Mouse (Mus musculus) thymus, adult 18-20 months (tissue): ENCODE measurements around the gene Fermt1.

ENCODE experiments used
- DNase-seq, 2 experiments: peaks; one replicate each; pipeline ENCODE4 v3.0.0; 2022; ENCODE audit warnings: mixed read lengths in 2 of 2

Gene Fermt1

DNA sequence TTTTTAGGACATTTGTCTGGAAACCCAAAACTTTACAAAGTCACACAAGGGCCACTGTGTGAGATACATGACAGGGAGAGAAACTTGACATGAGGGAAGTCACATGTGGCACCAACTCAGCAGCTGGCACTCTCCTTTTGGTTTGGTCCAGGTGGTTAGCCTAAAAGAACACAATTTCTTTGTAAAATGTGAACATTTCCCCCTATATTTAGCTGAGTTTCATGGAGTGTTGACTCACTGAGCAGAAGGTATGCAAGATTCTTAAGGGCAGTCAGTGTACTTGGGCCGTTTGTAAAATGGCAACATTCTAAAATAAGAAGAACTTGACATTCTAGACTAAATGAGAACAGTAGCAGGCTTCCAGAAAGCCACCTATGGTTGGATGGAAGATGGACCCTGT lies 30.9 kb downstream of the Fermt1 start:
- DNase-seq: no peak

DNA sequence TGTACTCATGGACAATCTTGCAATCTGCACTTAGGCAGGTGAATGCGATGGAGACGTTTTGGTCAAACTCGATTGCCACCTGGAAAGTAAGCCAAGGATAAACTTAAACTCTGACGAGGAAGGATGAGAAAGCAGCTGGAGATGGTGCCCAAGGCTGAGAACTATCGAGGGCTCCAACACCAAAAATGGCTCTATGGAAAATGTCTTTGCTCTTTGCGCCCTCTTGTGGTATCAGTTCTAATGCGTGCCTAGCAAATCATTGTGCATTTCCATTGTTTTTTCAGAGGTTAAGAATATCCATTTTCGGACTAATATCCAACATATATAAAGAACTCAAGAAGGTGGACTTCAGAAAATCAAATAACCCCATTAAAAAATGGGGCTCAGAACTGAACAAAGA lies 38.9 kb downstream of the Fermt1 start:
- no peak for DNase-seq

DNA sequence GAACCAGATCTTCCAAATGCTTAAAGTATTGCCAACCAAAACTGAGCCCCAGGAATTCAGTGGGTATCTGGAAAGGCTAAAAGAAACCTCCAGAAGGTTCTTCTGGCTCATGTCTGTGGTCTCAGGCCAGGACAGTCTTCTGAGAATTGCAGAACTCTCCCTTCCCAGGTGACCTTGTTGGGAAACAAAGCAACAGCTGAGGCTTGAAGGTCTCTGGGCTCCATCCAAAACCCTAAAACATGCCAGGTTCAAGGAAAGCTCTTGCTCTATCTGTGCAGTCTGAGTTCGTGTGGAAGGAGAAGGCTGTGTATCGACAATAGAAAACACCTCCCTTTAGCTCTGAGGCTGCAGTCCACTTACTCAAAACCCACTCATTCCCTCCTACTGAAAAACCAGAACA lies 40.7 kb downstream of the Fermt1 start:
- DNase-seq: no peak

DNA sequence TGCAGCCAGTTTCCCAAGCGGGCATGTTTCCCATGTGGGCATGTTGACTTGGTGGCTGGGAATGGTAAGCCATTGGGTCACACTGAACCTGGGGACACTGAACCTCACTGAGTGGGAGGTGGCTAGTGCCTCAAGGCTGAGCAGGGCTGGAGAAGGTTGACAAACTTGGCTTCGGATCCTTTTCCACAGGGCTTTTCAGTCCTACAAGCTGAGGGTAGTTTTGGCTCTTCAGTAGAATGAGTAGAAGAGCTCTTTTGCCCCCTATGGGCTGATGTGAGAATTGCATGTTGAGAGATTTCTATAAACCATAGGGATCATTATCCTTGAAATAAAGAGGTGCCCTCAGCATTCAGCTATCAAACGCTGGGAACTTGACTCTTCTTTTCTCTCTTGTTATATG lies 42.2 kb downstream of the Fermt1 start:
- no peak for DNase-seq

DNA sequence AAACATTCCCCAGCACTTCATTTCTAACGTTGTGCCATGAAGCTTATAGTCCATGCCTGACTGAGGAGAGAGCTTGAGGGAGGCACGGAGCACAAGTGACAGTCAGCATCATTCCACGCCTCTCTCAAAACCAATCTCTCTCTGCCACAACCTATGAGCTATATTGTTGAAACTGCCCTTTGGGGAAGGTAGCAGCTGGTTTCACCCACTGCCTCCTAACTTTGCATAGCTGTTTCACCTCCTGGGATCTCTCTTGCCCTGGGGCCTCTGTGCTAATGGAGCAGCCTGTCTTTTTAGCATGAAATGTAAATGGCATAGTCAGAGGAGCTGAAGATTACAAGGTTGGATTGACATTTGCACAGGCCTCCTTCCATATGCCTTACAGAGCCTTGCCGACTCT lies 43.6 kb downstream of the Fermt1 start:
- no peak for DNase-seq

DNA sequence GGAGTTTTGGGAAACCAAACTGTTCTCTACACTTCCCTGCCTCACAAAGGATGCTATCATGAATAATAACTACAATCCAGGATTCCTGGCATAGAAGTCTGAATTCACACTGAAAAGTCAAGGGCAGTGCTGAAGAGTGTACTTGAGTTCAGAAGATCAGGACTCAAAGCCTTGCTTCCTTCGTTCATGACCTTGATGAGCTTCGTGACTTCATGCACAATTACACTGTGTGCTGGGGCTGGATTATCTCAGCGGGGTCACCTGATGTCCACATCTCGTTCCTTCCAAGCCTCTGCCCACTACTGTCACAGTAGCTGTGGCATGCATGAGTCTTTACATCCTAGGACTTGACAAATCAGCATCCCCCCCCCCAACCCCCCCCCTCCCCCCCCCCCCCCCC lies 44.1 kb downstream of the Fermt1 start:
- DNase-seq: no peak

DNA sequence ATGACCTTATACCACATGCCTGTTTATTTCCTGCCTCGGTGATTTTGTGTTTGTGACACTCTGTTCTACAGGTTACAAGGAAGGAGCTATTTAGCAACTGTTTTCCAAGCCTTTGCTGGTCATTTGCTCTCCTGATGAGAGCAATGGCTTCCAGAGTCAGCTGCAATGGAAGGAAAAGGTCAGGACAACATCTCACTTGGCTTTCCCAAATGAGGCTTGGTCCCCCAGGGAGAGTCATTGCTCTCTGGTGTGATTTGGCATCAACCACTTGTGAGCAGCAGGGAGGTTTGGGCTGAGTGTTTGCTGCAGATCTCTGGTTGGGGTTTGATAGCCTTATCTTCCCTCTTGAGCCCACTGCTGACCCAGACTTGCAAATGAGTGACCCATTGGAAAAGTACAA lies 45.1 kb downstream of the Fermt1 start:
- no peak for DNase-seq

DNA sequence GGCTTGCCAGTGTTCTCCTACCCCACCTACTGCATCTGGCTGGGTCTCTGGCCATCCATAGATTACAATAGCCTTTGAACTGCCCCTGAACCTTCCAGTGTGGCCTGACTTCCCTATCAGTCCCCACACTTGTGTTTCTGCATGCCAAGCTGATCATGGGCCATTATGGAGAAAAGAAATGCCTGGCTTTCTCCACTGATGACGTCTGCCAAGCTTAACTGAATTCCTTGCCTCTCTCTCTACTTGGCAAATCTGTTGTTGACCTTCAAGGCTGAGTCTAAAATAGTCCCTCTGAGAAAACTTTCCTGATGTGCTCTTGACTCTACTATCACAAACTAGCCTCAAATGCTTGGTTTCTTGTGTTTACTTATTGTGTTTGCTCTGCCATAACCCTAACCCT lies 47.5 kb downstream of the Fermt1 start:
- DNase-seq: no peak

DNA sequence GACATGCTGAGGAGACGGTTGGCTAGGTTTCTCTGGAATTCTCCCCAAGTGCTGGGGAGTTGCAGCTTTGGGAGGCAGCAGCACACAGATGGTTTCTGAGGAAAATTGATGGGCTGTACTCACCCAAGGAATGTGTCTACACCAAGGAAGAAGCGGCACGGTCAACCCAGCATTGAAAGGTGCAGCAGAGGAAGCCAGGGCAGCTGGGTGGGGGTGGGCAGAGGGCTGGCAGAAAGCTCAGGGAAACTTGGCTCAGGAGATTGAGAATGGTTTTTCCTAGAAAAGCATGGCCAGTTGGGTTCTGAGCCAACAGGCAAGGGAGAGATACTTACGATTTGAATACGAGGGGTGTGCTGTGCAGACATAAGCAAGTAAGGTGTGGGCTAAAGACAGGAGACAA lies 51.9 kb downstream of the Fermt1 start:
- DNase-seq: no peak

DNA sequence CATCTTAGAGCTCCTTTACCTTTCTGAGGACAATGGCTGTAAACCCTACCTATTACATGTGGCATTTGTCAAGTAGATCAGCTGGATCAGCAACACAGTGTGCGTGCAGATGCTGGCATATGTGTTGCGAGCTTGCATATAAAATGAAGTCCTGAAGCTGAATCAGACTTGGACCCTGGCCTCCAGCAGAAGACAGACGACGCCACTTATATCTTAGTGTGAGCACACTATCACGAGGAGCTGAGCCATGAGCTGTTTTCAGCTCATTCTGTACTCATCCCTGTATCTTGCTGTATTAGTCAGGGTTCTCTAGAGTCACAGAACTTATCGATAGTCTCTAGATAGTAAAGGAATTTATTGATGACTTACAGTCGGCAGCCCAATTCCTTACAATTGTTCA lies 60.4 kb downstream of the Fermt1 start:
- DNase-seq: no peak

DNA sequence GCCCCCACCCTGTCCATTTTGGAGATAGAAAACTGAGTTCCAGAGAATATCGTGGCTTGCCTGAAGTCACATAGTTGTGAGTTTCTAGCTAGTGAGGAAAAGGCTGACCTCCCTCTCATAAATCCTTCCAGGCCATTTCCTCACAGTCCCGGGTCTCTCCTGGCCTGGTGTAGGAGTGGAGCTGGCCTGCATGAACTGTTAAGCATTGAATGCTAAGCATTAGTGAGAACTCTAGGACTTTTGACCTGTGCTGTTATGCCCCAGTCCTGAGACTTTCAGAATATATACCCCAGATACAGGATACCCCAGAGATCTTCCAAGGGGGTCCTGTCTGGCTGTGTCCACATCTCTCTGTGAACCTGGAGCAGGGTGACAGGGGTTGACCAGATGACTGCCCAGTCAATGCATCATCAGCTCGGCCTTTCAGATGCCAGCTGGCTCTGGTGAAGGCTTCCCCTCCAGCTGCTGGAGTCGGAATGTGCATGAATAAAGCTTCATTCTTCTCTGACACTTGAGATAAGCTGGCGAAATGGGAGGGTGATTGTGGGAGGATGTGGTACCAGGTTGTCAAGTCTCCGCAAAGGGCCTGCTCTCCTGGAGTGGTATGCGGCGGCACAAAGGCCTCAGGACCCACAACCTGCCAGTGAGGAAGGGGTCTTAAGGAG lies 61.3 kb downstream of the Fermt1 start:
- no peak for DNase-seq

DNA sequence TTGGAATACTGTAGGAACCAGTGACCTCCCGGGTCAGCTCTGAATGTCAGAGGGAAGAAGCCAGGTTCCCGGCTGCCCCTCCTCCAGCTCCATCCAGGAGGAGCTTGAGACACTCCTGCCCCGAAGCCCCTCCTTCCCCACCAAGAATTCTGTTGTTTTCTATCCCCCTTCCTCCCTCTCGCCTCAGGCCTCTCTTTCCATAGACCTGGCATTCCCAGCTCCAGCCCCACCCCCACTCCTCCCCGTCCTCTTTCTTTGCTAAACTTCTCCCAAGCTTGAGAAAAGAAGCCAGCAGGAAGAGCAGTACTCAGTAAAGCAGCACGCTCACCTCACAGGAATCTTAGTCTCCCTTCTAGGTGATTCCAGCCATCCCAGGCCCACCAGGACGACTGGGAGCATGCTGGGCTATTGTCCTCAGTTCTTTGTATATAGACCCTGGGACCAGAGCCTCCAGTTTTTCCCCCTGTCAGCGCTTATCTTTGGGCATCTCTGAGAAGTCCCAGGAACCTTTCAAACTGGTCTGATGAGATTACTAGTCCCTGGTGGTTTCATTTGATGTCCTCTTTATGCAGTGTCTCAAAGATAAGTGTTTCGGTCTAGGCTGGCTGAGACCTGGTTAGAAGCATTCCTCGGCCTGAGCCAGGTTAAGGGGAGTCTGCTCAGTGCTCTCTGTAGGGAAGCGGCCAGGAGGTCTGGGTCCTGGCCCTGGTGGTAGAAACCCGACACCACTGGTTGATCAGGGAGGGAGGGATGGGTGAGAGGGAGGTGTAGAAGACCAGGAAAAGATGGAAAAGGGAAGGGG lies 64.7 kb downstream of the Fermt1 start, which contains the start of gene Lrrn4:
TSS of gene Lrrn4 (minus strand) at position 48 of the 802 bp plus-strand sequence.
- DNase-seq: no peak

DNA sequence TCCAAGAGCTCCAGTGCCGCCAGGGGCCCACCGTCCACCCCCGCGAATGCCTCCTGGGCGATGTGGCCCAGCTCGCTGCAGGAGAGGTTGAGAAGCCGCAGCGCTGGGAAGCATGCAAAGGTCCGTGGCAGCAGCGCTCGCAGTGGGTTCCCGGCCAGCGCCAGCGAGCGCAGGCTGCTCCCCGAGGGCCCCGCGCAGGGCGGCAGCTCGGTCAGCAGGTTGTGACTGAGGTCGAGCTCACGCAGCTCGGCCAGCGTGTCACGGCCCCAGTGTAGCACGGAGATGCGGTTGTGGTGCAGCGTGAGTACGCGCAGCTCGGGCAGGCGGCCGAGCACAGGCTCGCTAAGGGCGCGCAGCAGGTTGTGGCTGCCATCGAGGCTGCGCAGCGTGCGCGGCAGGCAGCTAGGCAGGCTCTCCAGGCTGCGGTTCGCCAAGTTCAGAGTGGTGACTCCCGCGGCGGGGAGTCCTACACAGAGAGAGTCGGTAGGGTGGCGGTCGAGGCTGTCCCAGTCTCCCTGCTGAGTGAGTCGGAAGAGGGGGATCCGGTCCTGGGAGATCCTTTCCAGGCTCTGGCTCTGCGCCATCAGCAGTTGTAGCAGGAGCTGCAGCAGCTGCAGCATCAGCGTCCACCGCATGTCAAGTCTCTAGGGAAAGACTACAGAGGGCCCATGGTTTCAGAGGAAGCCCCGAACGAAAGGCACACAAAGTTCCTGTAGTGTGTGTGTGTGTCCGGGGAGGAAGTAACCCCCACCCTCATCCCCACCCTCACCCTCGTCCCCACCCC lies 66.3 kb downstream of the Fermt1 start:
- no peak for DNase-seq

DNA sequence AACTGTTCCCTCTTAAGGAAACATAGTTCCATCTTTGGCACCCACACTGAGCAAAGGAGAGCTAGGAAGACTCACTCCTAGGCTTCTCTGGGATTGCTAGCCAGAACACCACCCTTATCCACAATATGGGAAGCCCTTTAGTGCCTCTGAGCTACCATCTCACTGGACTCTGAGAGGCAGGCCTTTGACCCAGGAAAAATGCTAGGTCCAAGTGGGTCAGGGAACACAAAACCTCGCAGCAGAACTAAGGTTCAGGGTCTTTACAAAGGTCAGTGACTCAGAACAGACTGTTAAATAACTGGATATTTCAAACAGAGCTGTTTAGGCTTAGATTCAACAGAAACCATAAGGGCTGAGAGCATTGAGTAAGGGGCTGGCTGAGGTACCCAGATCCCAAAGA lies 68.7 kb downstream of the Fermt1 start:
- DNase-seq: no peak

DNA sequence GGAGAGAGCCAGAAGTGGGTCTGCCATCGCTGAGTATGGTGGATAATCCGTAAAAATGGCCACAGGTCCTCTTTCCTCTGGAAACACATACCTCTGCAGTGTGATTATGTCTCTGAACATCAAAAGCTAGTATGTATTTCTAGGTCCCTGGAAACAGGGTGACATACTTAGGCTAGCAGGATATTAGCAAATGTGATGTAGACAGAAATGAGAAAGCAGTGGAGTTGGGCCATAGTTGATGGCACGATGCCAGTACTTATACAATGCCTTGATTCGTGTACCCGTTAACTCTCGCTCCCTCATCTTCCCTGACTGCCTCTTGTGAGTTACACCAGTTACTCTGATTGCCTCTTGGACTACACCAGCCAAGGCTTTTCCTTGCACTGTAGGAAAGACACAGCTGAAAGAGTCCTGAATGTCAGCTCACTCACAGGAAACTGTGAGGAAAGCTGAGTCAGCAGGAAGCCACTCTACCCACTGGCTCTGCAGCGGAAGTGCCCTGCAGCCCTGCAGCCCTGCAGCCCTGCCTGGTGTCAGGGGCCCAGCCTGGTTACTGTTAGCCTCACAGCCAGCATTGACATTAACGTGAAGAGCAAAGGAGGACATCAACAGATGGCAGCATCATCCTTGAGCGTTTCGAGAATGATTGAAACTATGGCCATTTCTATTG lies 71.9 kb downstream of the Fermt1 start:
- no peak for DNase-seq

DNA sequence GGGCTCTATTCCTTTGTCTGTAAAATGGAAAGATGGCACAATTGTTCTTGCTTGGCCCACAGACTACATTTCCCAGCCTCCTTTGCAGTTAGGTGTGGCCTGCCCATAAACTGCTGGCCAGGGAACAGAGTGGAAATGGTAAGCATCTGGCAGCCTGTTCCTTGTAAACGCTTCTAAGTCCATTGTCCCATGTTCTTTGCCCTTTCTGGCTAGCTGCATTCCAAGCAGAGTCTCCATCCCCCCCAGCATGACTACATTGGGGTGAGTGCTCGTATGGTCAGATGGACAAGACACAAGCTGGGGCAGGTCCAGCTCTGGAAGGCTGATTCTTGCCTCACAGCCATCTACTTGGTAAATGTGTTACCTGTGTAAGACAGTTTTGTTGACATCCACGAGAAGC lies 74.0 kb downstream of the Fermt1 start:
- DNase-seq: no peak

DNA sequence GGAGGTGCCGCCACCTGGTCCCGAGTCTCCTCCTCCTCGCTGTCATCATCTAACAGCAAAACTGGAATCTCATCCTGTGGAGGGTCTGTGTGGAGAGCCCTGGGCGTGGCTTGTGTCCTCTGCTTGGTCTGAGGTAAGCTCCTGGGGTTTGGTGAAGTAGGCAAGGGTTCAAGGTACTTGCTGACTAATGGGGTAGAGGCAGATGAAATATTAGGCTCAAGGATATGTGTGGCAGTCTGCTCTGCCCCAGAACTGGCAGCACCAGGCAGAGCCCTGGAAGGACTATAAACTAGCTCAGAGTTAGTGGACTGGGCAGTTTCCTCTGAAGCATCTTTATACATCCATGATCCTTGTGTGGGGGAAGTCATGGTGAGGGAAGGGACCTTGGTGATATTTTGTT lies 75.4 kb downstream of the Fermt1 start:
- DNase-seq: no peak

DNA sequence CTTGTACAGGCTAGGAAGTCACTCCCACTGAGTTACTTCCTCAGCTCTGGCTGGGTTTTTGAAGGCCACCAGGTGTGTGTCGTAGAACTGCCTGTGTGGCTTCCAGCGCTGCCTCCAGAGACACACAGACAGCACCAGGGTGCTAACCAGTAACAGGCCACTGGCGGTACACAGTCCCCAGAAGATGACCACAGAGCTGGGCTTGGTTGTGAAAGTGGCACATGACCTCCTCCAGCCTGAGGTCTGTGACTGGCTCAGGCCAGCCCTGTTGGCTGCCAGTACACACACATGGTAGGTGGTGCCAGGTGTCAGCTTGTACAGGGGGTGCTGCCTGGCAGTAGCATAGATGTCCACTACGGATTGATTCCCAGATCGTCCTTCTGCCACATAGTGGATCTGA lies 76.0 kb downstream of the Fermt1 start:
- no peak for DNase-seq

DNA sequence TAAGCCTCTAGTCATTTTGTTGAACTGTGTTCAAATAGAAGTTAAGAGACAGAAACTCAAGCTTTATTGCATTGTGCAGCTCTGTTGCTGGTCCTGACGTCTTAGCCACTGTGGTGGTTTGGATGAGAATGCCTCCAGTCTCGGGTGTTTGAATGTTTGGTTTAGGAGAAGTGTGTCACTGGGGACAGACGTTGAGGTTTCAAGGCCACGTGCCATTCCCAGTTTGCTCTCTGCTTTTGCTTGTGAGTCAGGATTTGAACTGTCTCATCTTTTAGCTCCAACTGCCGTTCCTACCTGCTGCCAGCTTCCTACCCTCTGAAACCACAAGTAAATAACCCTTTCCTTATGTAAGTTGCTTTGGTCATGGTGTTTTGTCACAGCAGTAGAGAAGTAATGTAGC lies 78.2 kb downstream of the Fermt1 start:
- DNase-seq: no peak

DNA sequence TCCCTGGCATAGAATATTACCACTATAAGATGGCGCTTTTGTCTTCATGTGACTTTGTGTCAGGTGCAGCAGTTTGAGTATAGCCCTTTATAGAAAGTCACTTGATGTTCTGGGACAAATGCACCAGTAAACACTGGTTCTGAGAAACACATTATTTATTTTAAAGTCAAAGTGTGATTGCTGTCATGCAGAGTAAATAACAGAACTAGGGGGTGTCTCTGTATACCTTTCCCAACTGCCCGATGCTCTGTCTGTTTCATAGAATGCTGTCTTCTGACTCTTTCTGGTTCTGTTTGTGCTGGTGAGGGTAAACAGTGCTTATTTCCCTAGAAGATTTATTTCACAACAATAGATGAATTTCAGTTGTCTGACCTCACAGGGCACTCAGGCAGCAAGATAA lies 82.4 kb downstream of the Fermt1 start:
- DNase-seq: no peak

DNA sequence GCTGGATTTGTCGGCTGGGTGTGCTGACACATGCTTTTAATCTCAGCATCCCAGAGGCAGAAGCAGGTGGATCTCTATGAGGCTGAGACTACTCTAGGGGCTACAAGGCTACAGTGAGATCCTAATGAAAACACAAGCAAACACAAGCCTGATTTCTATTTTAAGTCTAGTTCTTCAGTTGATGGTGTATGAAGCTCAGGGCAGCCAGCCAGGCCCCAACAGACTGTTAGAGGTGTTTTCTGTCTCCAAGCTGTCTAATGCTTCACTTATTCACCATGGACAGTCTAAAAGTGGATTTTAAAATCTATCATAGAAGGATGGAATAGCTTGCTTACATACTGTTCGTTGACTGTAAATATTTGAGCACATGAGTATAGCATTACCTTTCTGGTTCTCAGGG lies 84.2 kb downstream of the Fermt1 start:
- DNase-seq: no peak

DNA sequence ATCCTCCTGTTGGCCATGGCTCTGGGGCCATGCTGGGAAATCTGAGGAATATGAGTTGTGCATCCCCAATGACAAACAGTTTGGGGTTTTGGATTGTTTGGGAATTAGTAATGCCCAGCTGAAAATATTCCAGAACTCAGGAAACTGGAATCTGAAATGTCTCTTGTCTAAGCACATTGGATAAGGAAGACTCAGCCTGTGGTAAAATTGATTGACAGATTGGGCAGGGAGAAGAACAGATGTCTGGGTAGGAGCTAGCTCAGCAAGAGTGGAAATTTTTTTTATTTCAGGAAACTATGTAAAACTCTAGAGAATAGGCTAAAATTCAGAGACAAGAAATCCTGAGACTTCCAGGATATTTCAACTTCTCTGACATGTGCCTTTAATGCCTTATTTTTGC lies 85.3 kb downstream of the Fermt1 start:
- no peak for DNase-seq

DNA sequence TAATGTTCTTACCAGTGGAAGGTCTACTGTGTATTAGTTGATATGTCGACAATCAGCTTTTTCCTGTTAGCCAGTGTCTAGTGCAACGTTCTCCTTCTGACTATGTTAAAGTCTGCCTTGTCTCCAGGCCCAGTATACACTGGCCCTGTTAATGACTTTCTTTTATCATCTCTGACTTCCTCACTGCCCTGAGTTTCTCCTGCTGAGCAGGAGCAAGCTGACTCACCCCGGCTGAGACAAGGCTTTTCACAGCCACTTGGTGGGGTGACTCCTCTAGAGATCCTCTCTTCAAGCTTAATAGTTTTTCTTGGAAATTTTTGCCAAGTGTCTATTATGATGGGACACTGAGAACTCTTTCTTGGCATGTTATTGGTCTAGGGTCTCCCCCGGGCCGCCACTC lies 89.4 kb downstream of the Fermt1 start:
- no peak for DNase-seq
